Mouse (Mus musculus) embryonic facial prominence, embryonic 10.5 days (tissue): ENCODE results near the gene 4922502D21Rik. TPM values are rescaled to one million over a fixed set of nuclear protein-coding genes. Genes with fewer than 3 reads are reported as not detected.

Source experiments
- DNase-seq: peaks from one replicate; pipeline ENCODE4 v3.0.0-alpha.2; 2017; ENCODE audit warnings: low spot score
- H3K27ac ChIP-seq: fragments of 300-500 bp; sonication (generic); replicated peaks from 2 replicates; pipeline ENCODE4 v1.5.1; 2016; ENCODE audit warnings: mild to moderate bottlenecking
- H3K27me3 ChIP-seq: fragments of 300-500 bp; sonication (generic); replicated peaks from 2 replicates; pipeline ENCODE4 v1.6.1; 2016; ENCODE audit warnings: low read depth, mild to moderate bottlenecking; ENCODE audit not compliant: poor library complexity, severe bottlenecking
- H3K36me3 ChIP-seq: fragments of 300-500 bp; sonication (generic); replicated peaks from 2 replicates; pipeline ENCODE4 v1.6.1; 2016; ENCODE audit warnings: mild to moderate bottlenecking, moderate library complexity
- H3K4me1 ChIP-seq: fragments of 300-500 bp; sonication (generic); 2 replicates; pipeline ENCODE4 v1.6.1; 2016
- H3K4me3 ChIP-seq: fragments of 300-500 bp; sonication (generic); 2 replicates; pipeline ENCODE4 v1.5.1; 2016; ENCODE audit warnings: mild to moderate bottlenecking, moderate library complexity
- H3K9me3 ChIP-seq: fragments of 300-500 bp; sonication (generic); 2 replicates; pipeline ENCODE4 v1.6.1; 2016; ENCODE audit warnings: mild to moderate bottlenecking
- whole genome bisulfite sequencing: fragments of 180-500 bp; shearing (Covaris S2); methylation state at CpG from one replicate; pipeline ENCODE4 v1.1.7; 2016; 5-methylcytosine and 5-hydroxymethylcytosine counted together
- polyA plus RNA-seq: library from polyadenylated mRNA; unstranded; fragments of >200 nt; fragmentation: Nextera tagmentation; extraction: Ambion mirVana; gene quantifications from 2 replicates; pipeline ENCODE4 v1.2.1, GENCODE M21; 2016

The 4922502D21Rik gene
- polyA plus RNA-seq, 1 experiment from 2014 or later, result not detected

GRCm38 (mm10) chr6:129284384-129285104, 47.1 kb downstream of the 4922502D21Rik start:
- no peaks in the 10 kb centered on the region for H3K9me3 ChIP-seq
- no peak overlapping the region for H3K4me3 ChIP-seq
- no peak overlapping the region for H3K27ac ChIP-seq
- no peaks in the 10 kb centered on the region for H3K36me3 ChIP-seq
- WGBS, result 80% methylated on average over 7 of the region's 7 CpGs
- H3K4me1 ChIP-seq, result no peaks in the 10 kb centered on the region
- DNase-seq, result no peak
- H3K27me3 ChIP-seq, result no peaks in the 10 kb centered on the region

GRCm38 (mm10) chr6:129283271-129283670, 48.3 kb downstream of the 4922502D21Rik start:
- 78% methylated on average over 3 of the region's 3 CpGs for WGBS
- Histone ChIP-seq H3K27me3 (no peaks in the 10 kb centered on the region), H3K36me3 (no peaks in the 10 kb centered on the region), H3K4me1 (no peaks in the 10 kb centered on the region), H3K27ac (no peak overlapping the region), H3K9me3 (no peaks in the 10 kb centered on the region), H3K4me3 (no peak overlapping the region)
- DNase-seq, result no peak

GRCm38 (mm10) chr6:129276483-129276882, 55.1 kb downstream of the 4922502D21Rik start:
- no peak for DNase-seq
- no peaks in the 10 kb centered on the region for H3K9me3 ChIP-seq
- no peaks in the 10 kb centered on the region for H3K36me3 ChIP-seq
- H3K4me1 ChIP-seq, result no peaks in the 10 kb centered on the region
- H3K4me3 ChIP-seq, result no peak overlapping the region
- 91% methylated on average over 2 of the region's 2 CpGs for WGBS
- no peaks in the 10 kb centered on the region for H3K27me3 ChIP-seq
- H3K27ac ChIP-seq, result no peak overlapping the region

- no peak for DNase-seq
- H3K27ac ChIP-seq, result no peak overlapping the region
- no peaks in the 10 kb centered on the region for H3K4me1 ChIP-seq
- no peak overlapping the region for H3K4me3 ChIP-seq
- no peaks in the 10 kb centered on the region for H3K36me3 ChIP-seq
- no peaks in the 10 kb centered on the region for H3K9me3 ChIP-seq
- WGBS, result 63% methylated on average over 3 of the region's 3 CpGs
- H3K27me3 ChIP-seq, result no peaks in the 10 kb centered on the region
These were observed 55.9 kb downstream of the 4922502D21Rik start for GRCm38 (mm10) chr6:129275624-129276203.

- H3K36me3 ChIP-seq, result no peaks in the 10 kb centered on the region
- 83% methylated on average over 9 of the region's 9 CpGs for WGBS
- H3K4me1 ChIP-seq, result no peaks in the 10 kb centered on the region
- DNase-seq, result no peak
- H3K27me3 ChIP-seq, result no peaks in the 10 kb centered on the region
- no peak within 1 kb of the TSS for H3K4me3 ChIP-seq
- no peak within 1 kb of the TSS for H3K27ac ChIP-seq
- no peaks in the 10 kb centered on the region for H3K9me3 ChIP-seq
These were observed 56.4 kb downstream of the 4922502D21Rik start, which contains the start of gene Cd69 for GRCm38 (mm10) chr6:129275220-129275619. TSS of gene Cd69 (minus strand) at chr6:129275436.

GRCm38 (mm10) chr6:129274476-129274875, 57.1 kb downstream of the 4922502D21Rik start:
- DNase-seq, result no peak
- no peaks in the 10 kb centered on the region for H3K9me3 ChIP-seq
- H3K27ac ChIP-seq, result no peak overlapping the region
- no peaks in the 10 kb centered on the region for H3K4me1 ChIP-seq
- no peaks in the 10 kb centered on the region for H3K36me3 ChIP-seq
- no peaks in the 10 kb centered on the region for H3K27me3 ChIP-seq
- no peak overlapping the region for H3K4me3 ChIP-seq
- WGBS, result 81% methylated on average over 2 of the region's 2 CpGs

- Histone ChIP-seq H3K9me3 (no peaks in the 10 kb centered on the region), H3K4me1 (no peaks in the 10 kb centered on the region), H3K36me3 (no peaks in the 10 kb centered on the region), H3K27me3 (no peaks in the 10 kb centered on the region), H3K4me3 (no peak overlapping the region), H3K27ac (no peak overlapping the region)
- no peak for DNase-seq
- 86% methylated on average over 3 of the region's 3 CpGs for WGBS
These were observed 57.9 kb downstream of the 4922502D21Rik start for GRCm38 (mm10) chr6:129273662-129274061.

Other genes with a start within 250 kb of the 4922502D21Rik start
- gene Clec2e, start 230.9 kb downstream of the 4922502D21Rik start, polyA plus RNA-seq, result not detected in 2 replicates
- gene Clec2d, start 151.2 kb downstream of the 4922502D21Rik start, polyA plus RNA-seq, result not detected in 2 replicates
- not detected in 2 replicates for gene Cd69, start 56.4 kb downstream of the 4922502D21Rik start, polyA plus RNA-seq
- gene Clec12a, start 10.9 kb upstream of the 4922502D21Rik start, polyA plus RNA-seq, result 0.35 and 0.40 TPM in 2 replicates
- not detected in 2 replicates for gene Clec12b, start 54.1 kb upstream of the 4922502D21Rik start, polyA plus RNA-seq
- gene Clec1b, start 65.5 kb upstream of the 4922502D21Rik start, polyA plus RNA-seq, result 12.7 and 13.3 TPM in 2 replicates
- gene Clec9a, start 77.1 kb upstream of the 4922502D21Rik start, polyA plus RNA-seq, result 0.19 and 0.50 TPM in 2 replicates
- 0.82 and 0.89 TPM in 2 replicates for gene Clec1a, start 120.2 kb upstream of the 4922502D21Rik start, polyA plus RNA-seq
- gene Olr1, start 175.4 kb upstream of the 4922502D21Rik start, polyA plus RNA-seq, result 0.06 TPM in 1 of 2 replicates, not detected in the other
- gene Tmem52b, start 180.8 kb upstream of the 4922502D21Rik start, polyA plus RNA-seq, result not detected in 2 replicates
- 44.9 and 46.5 TPM in 2 replicates for gene Gabarapl1, start 201.4 kb upstream of the 4922502D21Rik start, polyA plus RNA-seq
- not detected in 2 replicates for gene Klre1, start 246.1 kb upstream of the 4922502D21Rik start, polyA plus RNA-seq